Mouse (Mus musculus): ENCODE data around the gene 1700001P01Rik. TPM values are rescaled to one million over a fixed set of nuclear protein-coding genes. Genes with fewer than 3 reads are reported as not detected.

1700001P01Rik gene
- total and polyA plus RNA-seq, 3 experiments = 0.47 TPM; not detected in 2

- Histone ChIP-seq H3K36me3 (replicated peaks in 1 of 2; ENCODE audit: control insufficient read depth in 1 of 2, insufficient read depth in 1 of 2, low read length in 1 of 2) (peaks cover 16 to 48% of the 10 kb centered on the region in 2 experiments), H3K9me3 (replicated peaks; ENCODE audit: low read length) (peaks cover 2% of the 10 kb centered on the region), H3K27me3 (replicated peaks) (no peaks in the 10 kb centered on the region), H3K27ac (ENCODE audit: insufficient read depth, low read depth) (peak overlapping the region; percentile 72), H3K9ac (ENCODE audit: insufficient read depth, low read depth) (peak overlapping the region; percentile 91), H3K4me2 (ENCODE audit: insufficient read depth, low read depth, poor library complexity, severe bottlenecking) (peak overlapping the region; percentile 58), H3K4me3 (replicated peaks in 1 of 3; ENCODE audit: low read depth in 2 of 3, low read length in 2 of 3, poor library complexity in 1 of 3) (peak overlapping the region; percentile 79 to 99 (median 81)), H3K4me1 (ENCODE audit: control insufficient read depth in 1 of 2, insufficient read depth in 2 of 2) (peaks cover 6 to 31% of the 10 kb centered on the region in 2 experiments), H3K79me2 (replicated peaks; ENCODE audit: control insufficient read depth, extremely low read depth, insufficient read depth, poor library complexity, severe bottlenecking) (peaks cover 33% of the 10 kb centered on the region)
- peak; percentile 74 for DNase-seq (ENCODE audit: extremely low read depth)
- TF ChIP-seq SIN3A (IDR thresholded peaks at IDR 0.05; ENCODE audit: low read length) (no peak), IRF4 (IDR thresholded peaks at IDR 0.05; ENCODE audit: low read depth, low read length) (peak; percentile 79), TBP (conservative IDR thresholded peaks at IDR 0.05; ENCODE audit: low read depth, low read length) (0 out of 2 replicates have a peak, but pooled peaks have one; percentile 23), POLR2A (IDR thresholded peaks at IDR 0.05; ENCODE audit: low read depth, low read length) (peak; percentile 56; the same call in 1 of the 2 replicates), TCF12 (IDR thresholded peaks at IDR 0.05; ENCODE audit: low read depth, low read length) (peak; percentile 40; the same call in 1 of the 2 replicates), MEF2A (IDR thresholded peaks at IDR 0.05; ENCODE audit: borderline replicate concordance, low read depth, low read length) (peak; percentile 50; the same call in 1 of the 2 replicates), MAZ (IDR thresholded peaks at IDR 0.05; ENCODE audit: low read depth, low read length) (0 out of 2 replicates have a peak, but pooled peaks have one; percentile 5), USF1 (IDR thresholded peaks at IDR 0.05; ENCODE audit: low read depth, low read length) (no peak), ELF1 (IDR thresholded peaks at IDR 0.05; ENCODE audit: low read depth, low read length) (peak; percentile 7; the same call in 1 of the 2 replicates)
- in situ Hi-C loops (cut with MboI; ENCODE audit: low pct_ligation_motif_present, low pct_unique_long_range_greater_than_20kb, low sequenced_read_pairs) (no loop called here), dilution Hi-C loops (cut with MboI; ENCODE audit: extremely low pct_ligation_motif_present, extremely low pct_unique_long_range_greater_than_20kb, low sequenced_read_pairs) (no loop called here)
Measured at GRCm38 (mm10) chr11:97743423-97743822, 32.3 kb downstream of the 1700001P01Rik start.

GRCm38 (mm10) chr11:97742591-97742990, 33.1 kb downstream of the 1700001P01Rik start:
- in situ Hi-C loops (cut with MboI; ENCODE audit: low pct_ligation_motif_present, low pct_unique_long_range_greater_than_20kb, low sequenced_read_pairs) = no loop called here
- Histone ChIP-seq H3K36me3 (replicated peaks in 1 of 2; ENCODE audit: control insufficient read depth in 1 of 2, insufficient read depth in 1 of 2, low read length in 1 of 2) (peaks cover 10 to 45% of the 10 kb centered on the region in 2 experiments), H3K27ac (ENCODE audit: insufficient read depth, low read depth) (no peak overlapping the region), H3K9me3 (replicated peaks; ENCODE audit: low read length) (peaks cover 2% of the 10 kb centered on the region), H3K4me1 (ENCODE audit: control insufficient read depth in 1 of 2, insufficient read depth in 2 of 2) (peaks cover 6 to 31% of the 10 kb centered on the region in 2 experiments), H3K79me2 (replicated peaks; ENCODE audit: control insufficient read depth, extremely low read depth, insufficient read depth, poor library complexity, severe bottlenecking) (peaks cover 36% of the 10 kb centered on the region), H3K9ac (ENCODE audit: insufficient read depth, low read depth) (peak overlapping the region; percentile 91), H3K4me3 (replicated peaks in 1 of 3; ENCODE audit: low read depth in 2 of 3, low read length in 2 of 3, poor library complexity in 1 of 3) (peak overlapping the region; percentile 79 to 99 (median 81)), H3K27me3 (replicated peaks) (no peaks in the 10 kb centered on the region), H3K4me2 (ENCODE audit: insufficient read depth, low read depth, poor library complexity, severe bottlenecking) (peak overlapping the region; percentile 58)
- dilution Hi-C loops (cut with MboI; ENCODE audit: extremely low pct_ligation_motif_present, extremely low pct_unique_long_range_greater_than_20kb, low sequenced_read_pairs) = no loop called here
- no peak for TF ChIP-seq PAX5 (IDR thresholded peaks at IDR 0.05; ENCODE audit: low read length)
- no peak for TF ChIP-seq RCOR1 (conservative IDR thresholded peaks at IDR 0.05; ENCODE audit: low read depth, low read length)
- TF ChIP-seq ZNF384 (IDR thresholded peaks at IDR 0.05; ENCODE audit: low read depth, low read length) = no peak
- TF ChIP-seq GABPA (IDR thresholded peaks at IDR 0.05; ENCODE audit: insufficient replicate concordance, low read depth, low read length) = no peak
- TF ChIP-seq KAT2A (IDR thresholded peaks at IDR 0.05; ENCODE audit: insufficient replicate concordance, low read length) = no peak
- TF ChIP-seq ZKSCAN1 (IDR thresholded peaks at IDR 0.05; ENCODE audit: borderline replicate concordance, low read depth, low read length) = no peak
- no peak for TF ChIP-seq ZC3H11A (IDR thresholded peaks at IDR 0.05; ENCODE audit: low read depth, low read length)
- no peak for TF ChIP-seq TBP (conservative IDR thresholded peaks at IDR 0.05; ENCODE audit: low read depth, low read length)
- no peak for TF ChIP-seq TCF12 (IDR thresholded peaks at IDR 0.05; ENCODE audit: low read depth, low read length)
- TF ChIP-seq CTCF (conservative IDR thresholded peaks at IDR 0.05 in 1 of 2, IDR thresholded peaks at IDR 0.05 in 1 of 2; ENCODE audit: low read depth in 2 of 2, low read length in 2 of 2) = no peak
- no peak for TF ChIP-seq BHLHE40 (IDR thresholded peaks at IDR 0.05; ENCODE audit: low read depth, low read length)
- TF ChIP-seq MAX (IDR thresholded peaks at IDR 0.05; ENCODE audit: low read length) = no peak
- TF ChIP-seq MXI1 (IDR thresholded peaks at IDR 0.05; ENCODE audit: low read depth, low read length) = no peak
- TF ChIP-seq CHD1 (IDR thresholded peaks at IDR 0.05; ENCODE audit: low read depth, low read length) = no peak
- TF ChIP-seq MEF2A (IDR thresholded peaks at IDR 0.05; ENCODE audit: borderline replicate concordance, low read depth, low read length) = no peak
- peak; percentile 28 for DNase-seq (ENCODE audit: extremely low read depth)
